Mouse (Mus musculus) hindbrain, embryonic 15.5 days (tissue): ENCODE data around the gene Adcy4. TPM values are rescaled to one million over a fixed set of nuclear protein-coding genes. Genes with fewer than 3 reads are reported as not detected.
"Not testable (repeated sequence)": the region's sequence is repeated elsewhere in the genome, so short reads cannot be mapped to it uniquely, and the experiment has no call there.

ENCODE experiments used
- ATAC-seq: fragments of 200-750 bp; cut with Nextera tagmentation; 2 replicates; pipeline ENCODE4 v1.8.0; 2017; ENCODE audit warnings: low read depth, moderate number of reproducible peaks, moderate TSS enrichment; ENCODE audit not compliant: low FRiP score
- H3K27ac ChIP-seq: fragments of 300-500 bp; sonication (generic); replicated peaks from 2 replicates; pipeline ENCODE4 v1.5.1; 2015; ENCODE audit warnings: mild to moderate bottlenecking, inconsistent platforms
- H3K27me3 ChIP-seq: fragments of 300-500 bp; sonication (generic); 2 replicates; pipeline ENCODE4 v1.6.1; 2015; ENCODE audit warnings: control low read depth, inconsistent platforms
- H3K36me3 ChIP-seq: fragments of 300-500 bp; sonication (generic); 2 replicates; pipeline ENCODE4 v1.6.1; 2015; ENCODE audit warnings: control low read depth, inconsistent platforms
- H3K4me1 ChIP-seq: fragments of 300-500 bp; sonication (generic); replicated peaks from 2 replicates; pipeline ENCODE4 v1.6.1; 2015; ENCODE audit warnings: control low read depth, inconsistent platforms
- H3K4me2 ChIP-seq: fragments of 300-500 bp; sonication (generic); 2 replicates; pipeline ENCODE4 v1.6.1; 2015; ENCODE audit warnings: moderate library complexity, mild to moderate bottlenecking, inconsistent platforms
- H3K4me3 ChIP-seq: fragments of 300-500 bp; sonication (generic); 2 replicates; pipeline ENCODE4 v1.5.1; 2015; ENCODE audit warnings: mild to moderate bottlenecking, inconsistent platforms
- H3K9ac ChIP-seq: fragments of 300-500 bp; sonication (generic); 2 replicates; pipeline ENCODE4 v1.6.1; 2015; ENCODE audit warnings: inconsistent platforms
- H3K9me3 ChIP-seq: fragments of 300-500 bp; sonication (generic); 2 replicates; pipeline ENCODE4 v1.6.1; 2016; ENCODE audit warnings: control low read depth, inconsistent platforms
- WGBS: fragments of 180-500 bp; shearing (Covaris S2); methylation state at CpG from one replicate; pipeline ENCODE4 v1.1.7; 2015; 5-methylcytosine and 5-hydroxymethylcytosine counted together
- polyA plus RNA-seq: library from polyadenylated mRNA; unstranded; fragments of >200 nt; fragmentation: Nextera tagmentation; extraction: Ambion mirVana; gene quantifications from 2 replicates; pipeline ENCODE4 v1.2.1, GENCODE M21; 2015

Adcy4 gene
- polyA plus RNA-seq, 1 experiment from 2014 or later = 4.0 TPM

- no peaks in the 10 kb centered on the region for H3K36me3 ChIP-seq
- 13% methylated on average over 52 of the region's 52 CpGs for WGBS
Observed at GRCm38 (mm10) chr14:55767519-55768414, 16.1 kb downstream of the Adcy4 start.

DNA sequence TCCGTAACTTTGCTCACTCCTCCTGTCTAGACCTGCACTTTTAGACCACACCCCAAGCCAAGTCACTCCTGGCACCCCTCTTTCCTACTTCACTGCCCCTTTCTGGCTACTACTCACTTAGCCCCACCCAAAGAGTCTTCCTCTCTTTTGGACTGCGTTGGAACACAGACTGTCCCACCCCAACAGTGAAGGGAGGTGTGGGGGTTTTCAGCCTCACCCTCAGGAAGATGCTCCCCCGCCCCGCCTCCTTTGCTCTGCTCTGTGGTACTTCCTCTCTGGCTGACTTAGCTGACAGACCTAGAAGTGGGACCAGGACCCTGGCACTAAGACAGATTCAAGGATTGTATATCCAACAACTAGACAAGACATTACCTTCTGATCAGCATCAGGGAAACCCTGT lies 18.2 kb downstream of the Adcy4 start, which contains the start of gene Ltb4r1:
Gene Ltb4r1 (plus strand): TSS at position 267 of the 400 bp plus-strand sequence.
- ATAC-seq = no peak
- peaks cover 57% of the 10 kb centered on the region for H3K27me3 ChIP-seq
- H3K9me3 ChIP-seq = no peaks in the 10 kb centered on the region
- H3K27ac ChIP-seq = no peak within 1 kb of the TSS
- WGBS = 70% methylated on average over 4 of the region's 4 CpGs
- H3K4me1 ChIP-seq = peaks cover 24% of the 10 kb centered on the region
- no peak within 1 kb of the TSS for H3K4me2 ChIP-seq
- H3K4me3 ChIP-seq = no peak within 1 kb of the TSS
- H3K9ac ChIP-seq = no peak within 1 kb of the TSS
- no peaks in the 10 kb centered on the region for H3K36me3 ChIP-seq

More at GRCm38 (mm10) chr14:55767519-55768414, 16.1 kb downstream of the Adcy4 start:
- Histone ChIP-seq H3K4me3 (peak overlapping the region; percentile 42), H3K9me3 (no peaks in the 10 kb centered on the region), H3K4me2 (peak overlapping the region; percentile 82), H3K27ac (no peak overlapping the region), H3K9ac (peak overlapping the region; percentile 47), H3K27me3 (peaks cover 51% of the 10 kb centered on the region), H3K4me1 (peaks cover 11% of the 10 kb centered on the region)
- ATAC-seq = peak; percentile 49

GRCm38 (mm10) chr14:55763166-55763565 lies 20.7 kb downstream of the Adcy4 start:
- 65% methylated on average over 7 of the region's 7 CpGs for WGBS
- H3K4me2 ChIP-seq = peak overlapping the region; percentile 88; the same call in 1 of the 2 replicates
- no peaks in the 10 kb centered on the region for H3K36me3 ChIP-seq
- H3K27me3 ChIP-seq = peaks cover 44% of the 10 kb centered on the region
- peaks cover 22% of the 10 kb centered on the region for H3K4me1 ChIP-seq
- H3K4me3 ChIP-seq = no peak overlapping the region
- H3K9ac ChIP-seq = no peak overlapping the region
- no peaks in the 10 kb centered on the region for H3K9me3 ChIP-seq
- ATAC-seq = no peak
- no peak overlapping the region for H3K27ac ChIP-seq

DNA sequence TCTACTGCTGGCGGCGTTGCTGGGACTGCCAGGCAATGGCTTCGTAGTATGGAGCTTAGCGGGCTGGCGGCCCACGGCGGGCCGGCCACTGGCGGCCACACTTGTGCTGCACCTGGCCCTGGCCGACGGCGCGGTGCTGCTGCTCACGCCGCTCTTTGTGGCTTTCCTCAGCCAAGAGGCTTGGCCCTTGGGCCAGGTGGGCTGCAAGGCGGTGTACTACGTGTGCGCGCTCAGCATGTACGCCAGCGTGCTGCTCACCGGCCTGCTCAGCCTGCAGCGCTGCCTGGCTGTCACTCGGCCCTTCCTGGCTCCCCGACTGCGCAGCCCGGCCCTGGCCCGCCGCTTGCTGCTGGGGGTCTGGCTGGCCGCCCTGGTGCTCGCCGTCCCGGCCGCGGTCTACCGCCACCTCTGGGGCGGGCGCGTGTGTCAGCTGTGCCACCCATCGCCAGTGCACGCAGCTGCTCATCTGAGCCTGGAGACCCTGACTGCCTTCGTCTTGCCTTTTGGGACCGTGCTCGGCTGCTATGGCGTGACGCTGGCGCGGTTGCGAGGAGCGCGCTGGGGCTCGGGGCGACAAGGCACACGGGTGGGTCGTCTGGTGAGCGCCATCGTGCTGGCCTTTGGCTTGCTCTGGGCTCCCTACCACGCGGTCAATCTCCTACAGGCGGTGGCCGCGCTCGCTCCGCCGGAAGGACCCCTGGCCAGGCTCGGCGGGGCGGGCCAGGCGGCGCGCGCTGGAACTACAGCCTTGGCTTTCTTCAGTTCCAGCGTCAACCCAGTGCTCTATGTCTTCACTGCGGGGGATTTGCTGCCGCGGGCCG lies 21.7 kb downstream of the Adcy4 start:
- peak; percentile 71 for ATAC-seq

GRCm38 (mm10) chr14:55761163-55761562 lies 22.7 kb downstream of the Adcy4 start, which contains the start of gene Ltb4r2:
TSS of gene Ltb4r2 (plus strand) at chr14:55761428.
- Histone ChIP-seq H3K4me3 (peak within 1 kb of the TSS; percentile 48), H3K9me3 (no peaks in the 10 kb centered on the region), H3K27ac (peak within 1 kb of the TSS; percentile 62), H3K9ac (peak within 1 kb of the TSS; percentile 63), H3K27me3 (peaks cover 33% of the 10 kb centered on the region), H3K36me3 (peaks cover 5% of the 10 kb centered on the region; the same call in 1 of the 2 replicates), H3K4me1 (peaks cover 15% of the 10 kb centered on the region), H3K4me2 (peak within 1 kb of the TSS; percentile 88)
- WGBS = 78% methylated on average over 6 of the region's 6 CpGs
- ATAC-seq = no peak

More for the DNA sequence above, 21.7 kb downstream of the Adcy4 start:
- WGBS = under 1% methylated on average over 77 of the region's 77 CpGs
- Histone ChIP-seq H3K9ac (peak overlapping the region; percentile 63), H3K4me2 (peak overlapping the region; percentile 88), H3K4me1 (peaks cover 15% of the 10 kb centered on the region), H3K36me3 (no peaks in the 10 kb centered on the region), H3K4me3 (peak overlapping the region; percentile 48), H3K27ac (peak overlapping the region; percentile 62), H3K27me3 (peaks cover 40% of the 10 kb centered on the region), H3K9me3 (no peaks in the 10 kb centered on the region)

DNA sequence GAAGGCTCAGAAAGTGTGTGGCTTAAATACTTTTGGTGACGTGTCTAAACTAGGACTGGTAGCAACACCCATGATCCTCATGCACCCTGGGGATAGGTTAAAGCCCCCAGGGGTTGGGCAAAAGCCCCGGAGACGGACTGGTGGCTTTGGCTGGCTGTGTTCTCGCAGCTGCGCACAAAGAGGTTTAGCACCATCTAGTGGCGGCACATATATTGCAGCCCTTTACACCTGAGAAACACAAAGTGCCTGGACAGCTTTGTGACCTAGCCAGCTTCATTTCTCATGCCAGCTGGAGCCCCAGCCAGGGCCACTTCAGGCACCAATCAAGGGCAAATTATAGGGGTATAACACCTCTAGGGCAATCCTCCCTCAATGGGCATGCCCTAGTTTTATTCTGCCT lies 23.7 kb downstream of the Adcy4 start:
- H3K27ac ChIP-seq, H3K9ac ChIP-seq, H3K4me3 ChIP-seq, ATAC-seq, H3K9me3 ChIP-seq: not testable (repeated sequence)
- WGBS = under 1% methylated on average over 6 of the region's 6 CpGs
- peaks cover 23% of the 10 kb centered on the region for H3K27me3 ChIP-seq
- peak overlapping the region; percentile 44 for H3K4me2 ChIP-seq
- H3K4me1 ChIP-seq = peaks cover 15% of the 10 kb centered on the region
- peaks cover 14% of the 10 kb centered on the region for H3K36me3 ChIP-seq

DNA sequence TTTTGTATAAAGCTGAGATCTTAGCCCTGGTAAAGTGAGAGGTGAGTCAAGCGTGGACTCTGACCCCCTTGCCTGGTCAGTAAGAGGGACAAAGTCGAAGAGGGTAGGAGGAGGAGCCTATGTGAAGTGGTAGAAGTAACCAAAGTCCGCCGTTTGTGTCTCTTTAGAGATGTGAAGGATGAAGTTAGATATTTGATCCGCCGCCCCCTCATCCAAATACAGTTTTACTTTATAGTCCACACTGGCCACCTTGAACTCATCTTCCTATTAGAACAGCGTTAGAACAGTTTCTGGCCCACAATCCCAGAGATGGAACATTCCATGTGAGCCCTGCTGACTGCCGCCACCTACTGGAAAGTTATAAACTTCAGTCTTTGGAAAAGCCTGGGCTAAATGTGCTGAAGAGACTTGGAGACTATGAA lies 25.5 kb downstream of the Adcy4 start, which contains the start of gene Cideb:
Gene Cideb (minus strand): TSS at position 96 of the 422 bp plus-strand sequence.
- Histone ChIP-seq H3K4me3 (no peak within 1 kb of the TSS), H3K9me3 (no peaks in the 10 kb centered on the region), H3K36me3 (peaks cover 32% of the 10 kb centered on the region), H3K4me1 (peaks cover 15% of the 10 kb centered on the region), H3K27ac (no peak within 1 kb of the TSS), H3K27me3 (peaks cover 9% of the 10 kb centered on the region), H3K4me2 (peak within 1 kb of the TSS; percentile 29), H3K9ac (no peak within 1 kb of the TSS)
- ATAC-seq = no peak
- whole genome bisulfite sequencing = 17% methylated on average over 8 of the region's 8 CpGs

DNA sequence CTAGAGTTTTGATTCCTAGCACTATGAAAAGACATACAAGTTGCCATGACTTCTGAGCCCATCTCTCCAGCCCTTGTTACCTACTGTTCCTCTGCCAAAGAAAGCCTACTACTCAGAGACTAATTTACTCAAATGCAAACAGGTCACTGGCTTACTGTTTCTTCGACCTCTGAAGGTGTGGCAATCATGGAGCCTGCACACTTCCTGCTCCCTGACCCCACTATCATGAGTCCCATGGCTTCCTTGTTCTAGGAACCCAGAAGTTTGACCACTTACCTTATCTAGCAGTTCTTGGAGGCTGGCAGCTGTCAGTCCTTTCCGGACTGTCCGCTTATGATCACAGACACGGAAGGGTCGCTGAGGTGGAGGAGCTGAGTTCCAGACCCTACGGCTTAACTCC lies 26.3 kb downstream of the Adcy4 start:
- H3K27ac ChIP-seq = no peak overlapping the region
- no peaks in the 10 kb centered on the region for H3K9me3 ChIP-seq
- H3K4me3 ChIP-seq = no peak overlapping the region
- H3K9ac ChIP-seq = no peak overlapping the region
- no peak overlapping the region for H3K4me2 ChIP-seq
- H3K4me1 ChIP-seq = peaks cover 11% of the 10 kb centered on the region
- H3K36me3 ChIP-seq = peaks cover 40% of the 10 kb centered on the region
- ATAC-seq = no peak
- WGBS = 87% methylated on average over 6 of the region's 6 CpGs
- peaks cover 6% of the 10 kb centered on the region for H3K27me3 ChIP-seq

DNA sequence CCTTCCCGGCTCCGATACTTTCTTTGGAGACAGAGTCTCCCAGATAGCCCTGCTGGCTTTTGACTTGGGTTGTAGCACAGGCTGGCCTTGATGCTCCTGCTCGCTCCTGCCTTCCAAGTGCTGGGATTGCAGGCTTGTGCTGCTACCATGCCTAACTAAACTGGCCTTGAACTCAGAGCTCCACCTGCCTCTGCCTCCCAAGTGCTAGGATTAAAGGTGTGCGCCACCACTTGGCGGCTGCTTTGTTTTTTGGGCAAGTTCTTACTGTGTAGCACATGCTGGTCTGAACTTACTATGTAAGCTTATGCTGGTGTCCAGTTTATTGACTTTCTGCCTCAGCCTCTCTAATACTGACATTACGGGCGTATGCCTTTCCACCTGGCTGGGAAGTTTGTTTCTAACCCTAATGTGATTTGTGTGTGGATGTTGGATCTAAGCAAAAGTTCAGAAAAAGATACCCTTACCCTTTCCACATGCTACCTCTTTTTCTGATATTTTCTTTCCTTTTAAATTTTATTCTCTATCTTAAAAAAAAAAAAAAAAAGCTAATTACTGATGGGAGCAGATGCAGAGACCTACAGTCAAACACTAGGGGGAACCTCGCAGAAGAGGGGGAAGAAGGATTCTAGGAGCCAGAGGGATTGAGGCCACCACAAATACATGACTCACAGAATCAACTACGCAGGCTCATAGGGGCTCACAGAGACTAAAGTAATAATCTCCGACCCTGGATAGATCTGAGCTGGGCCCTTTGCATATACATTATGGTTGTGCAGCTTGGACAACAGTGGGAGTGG lies 36.6 kb downstream of the Adcy4 start:
- no peak overlapping the region for H3K4me3 ChIP-seq
- WGBS = 92% methylated on average over 10 of the region's 10 CpGs

DNA sequence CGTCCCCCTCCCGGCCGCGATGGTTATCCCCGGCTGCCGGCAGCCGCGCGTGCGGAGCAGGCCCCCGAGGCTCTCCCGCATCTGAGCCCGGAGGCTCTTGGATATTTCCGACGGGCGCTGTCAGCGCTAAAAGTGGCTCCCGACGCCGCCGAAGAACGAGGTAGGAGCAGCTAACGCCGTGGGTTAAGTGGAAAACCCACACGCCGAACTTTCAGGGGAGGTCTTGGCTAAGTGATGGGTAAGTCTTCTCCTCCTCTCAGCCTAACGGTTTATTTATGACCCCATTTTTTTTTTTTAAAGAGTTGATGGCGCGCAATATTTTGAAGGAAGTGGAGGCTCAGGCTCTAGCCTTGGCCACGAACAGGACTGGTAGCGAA lies 38.0 kb downstream of the Adcy4 start:
- Histone ChIP-seq H3K4me2 (peak overlapping the region; percentile 96), H3K36me3 (peaks cover 14% of the 10 kb centered on the region), H3K4me3 (peak overlapping the region; percentile 92), H3K4me1 (peaks cover 41% of the 10 kb centered on the region), H3K9me3 (no peaks in the 10 kb centered on the region), H3K27ac (peak overlapping the region; percentile 62), H3K27me3 (no peaks in the 10 kb centered on the region), H3K9ac (peak overlapping the region; percentile 77)
- WGBS = under 1% methylated on average over 31 of the region's 31 CpGs
- peak; percentile 40; the same call in 1 of the 2 replicates for ATAC-seq

More for the DNA sequence above, 36.6 kb downstream of the Adcy4 start:
- no peak for ATAC-seq
- peak overlapping the region; percentile 96 for H3K4me2 ChIP-seq
- peaks cover 22% of the 10 kb centered on the region for H3K36me3 ChIP-seq
- peaks cover 41% of the 10 kb centered on the region for H3K4me1 ChIP-seq
- no peak overlapping the region for H3K9ac ChIP-seq
- H3K27ac ChIP-seq = no peak overlapping the region
- no peaks in the 10 kb centered on the region for H3K9me3 ChIP-seq
- H3K27me3 ChIP-seq = no peaks in the 10 kb centered on the region
